Mouse (Mus musculus) kidney, adult 2 months (tissue): ENCODE data around the gene Rrh.

Source experiments
- CTCF ChIP-seq: fragments of 200-500 bp; conservative IDR thresholded peaks from 2 replicates; pipeline ENCODE4 v1.5.1; 2011; ENCODE audit warnings: low read depth, mild to moderate bottlenecking, control low read depth, low read length, moderate library complexity, mixed read lengths; ENCODE audit not compliant: insufficient read depth, insufficient read length
- POLR2A ChIP-seq: fragments of 200-500 bp; IDR thresholded peaks from one replicate; pipeline ENCODE4 v1.6.1; 2011; ENCODE audit warnings: low read depth, low read length, control low read depth

GRCm38 (mm10) chr3:129782746-129783145 is 39.6 kb downstream of the Rrh start:
- no peak for TF ChIP-seq CTCF
- no peak for TF ChIP-seq POLR2A
